Mouse (Mus musculus): ENCODE data around the gene Kif3a.

Kif3a gene

DNA sequence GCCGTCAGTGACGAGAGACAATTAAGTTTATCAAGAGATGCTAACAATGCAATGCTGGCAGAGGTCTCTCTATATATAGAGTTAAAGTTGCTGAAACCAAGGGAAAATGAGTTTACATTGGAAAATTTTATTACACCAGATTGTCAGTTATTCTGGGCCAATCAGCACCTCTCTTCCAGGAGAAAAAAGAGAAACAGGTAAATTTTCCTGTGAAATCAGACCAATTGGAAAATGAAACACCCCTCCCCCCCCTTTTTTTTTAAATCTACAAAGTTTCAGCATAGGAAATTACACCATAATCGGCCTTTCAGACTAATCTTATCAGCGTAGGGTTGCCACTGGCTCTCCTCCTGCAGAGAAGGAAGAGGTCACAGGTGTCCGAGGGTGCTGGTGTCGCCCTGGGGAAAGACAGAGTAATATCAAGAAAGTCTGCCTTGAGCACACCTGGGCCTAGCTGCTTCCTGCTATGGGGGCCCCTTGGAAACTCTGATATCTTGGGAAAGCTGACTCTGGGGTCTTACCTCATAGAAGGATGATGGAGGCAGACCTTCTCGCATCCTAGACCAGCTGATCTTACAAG lies 51.5 kb downstream of the Kif3a start, which contains the start of gene Il4:
Gene Il4 (minus strand): TSS at position 51 of the 580 bp plus-strand sequence.
- no peak for DNase-seq

DNA sequence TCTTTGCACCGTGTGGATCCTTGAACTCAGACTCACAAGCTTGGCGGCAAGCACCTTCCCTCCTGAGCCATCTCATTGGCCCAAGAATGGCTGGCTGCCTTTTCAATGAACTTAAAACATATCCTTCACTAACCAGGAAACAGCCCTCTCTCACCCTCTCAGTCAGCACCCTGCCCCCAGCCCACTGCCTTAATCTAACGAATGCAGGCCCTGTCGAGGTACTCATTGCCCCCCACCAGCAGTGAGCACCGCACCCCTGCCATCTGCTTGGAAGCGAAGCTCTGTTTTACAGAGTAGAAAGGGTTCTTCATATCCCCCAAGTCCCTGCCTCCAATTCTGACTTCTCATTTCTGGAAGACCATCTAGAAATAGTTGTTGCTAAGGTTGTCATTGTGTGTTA lies 52.2 kb downstream of the Kif3a start:
- no peak for DNase-seq

DNA sequence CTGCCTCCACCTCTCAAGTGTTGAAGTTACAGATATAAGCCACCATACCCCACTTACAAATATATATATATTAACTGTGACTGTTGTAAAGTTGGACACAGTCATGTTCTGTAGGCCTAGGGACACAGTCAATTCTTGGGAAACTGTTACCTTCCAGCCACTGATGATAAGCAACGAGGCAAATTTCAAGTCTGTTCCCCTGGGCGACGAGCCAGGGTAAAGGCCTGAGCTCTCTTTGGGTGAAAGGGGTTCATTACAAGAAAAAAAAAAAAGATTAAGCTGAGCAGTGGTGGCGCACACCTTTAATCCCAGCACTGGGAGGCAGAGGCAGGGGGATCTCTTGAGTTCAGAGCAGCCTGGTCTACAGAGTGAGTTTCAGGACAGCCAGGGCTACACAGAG lies 52.9 kb downstream of the Kif3a start:
- no peak for DNase-seq

- DNase-seq: no peak
These were observed 54.6 kb downstream of the Kif3a start for GRCm38 (mm10) chr11:53621582-53622439.

DNA sequence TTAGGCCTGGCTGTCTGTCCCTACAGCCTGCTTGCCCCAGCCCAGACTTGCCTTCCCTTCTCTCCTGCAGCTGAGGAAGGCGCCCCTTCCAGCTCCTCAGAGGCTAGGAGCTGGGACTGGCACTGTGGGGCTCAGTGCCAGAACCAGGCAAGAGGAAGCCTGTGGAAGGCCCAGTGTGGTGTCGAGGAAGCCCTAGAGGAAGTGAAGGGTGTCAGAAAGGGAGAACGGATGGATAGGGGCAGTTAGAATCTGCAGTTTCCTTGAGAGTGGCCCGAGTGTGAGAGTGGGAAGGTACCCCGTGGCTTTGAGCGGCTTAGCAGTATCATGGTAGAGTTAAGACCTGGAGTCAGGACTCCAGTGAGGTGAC lies 55.2 kb downstream of the Kif3a start:
- DNase-seq: no peak

DNA sequence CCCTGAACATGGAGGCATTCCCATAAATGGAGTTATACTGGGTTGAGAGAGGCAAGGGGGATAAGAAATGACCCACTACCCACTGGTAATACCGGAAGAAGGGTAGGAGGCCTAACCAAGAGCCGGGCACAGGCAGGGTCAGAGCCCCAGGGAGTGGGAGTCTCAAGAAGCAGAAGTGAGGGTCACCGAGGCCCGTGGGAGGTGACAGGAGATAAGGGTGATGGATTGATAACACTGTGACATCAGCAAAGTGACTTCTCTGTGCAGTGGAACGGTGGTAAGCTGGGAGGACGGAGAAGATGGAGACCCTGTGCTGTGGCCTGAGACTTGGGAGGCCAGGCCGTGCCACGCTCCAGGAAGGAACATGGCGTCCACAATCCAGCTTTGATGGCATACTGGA lies 56.4 kb downstream of the Kif3a start:
- no peak for DNase-seq

- no peak for DNase-seq
These were observed 56.9 kb downstream of the Kif3a start for GRCm38 (mm10) chr11:53624124-53624523.

GRCm38 (mm10) chr11:53626802-53627373 lies 59.7 kb downstream of the Kif3a start:
- no peak for DNase-seq

DNA sequence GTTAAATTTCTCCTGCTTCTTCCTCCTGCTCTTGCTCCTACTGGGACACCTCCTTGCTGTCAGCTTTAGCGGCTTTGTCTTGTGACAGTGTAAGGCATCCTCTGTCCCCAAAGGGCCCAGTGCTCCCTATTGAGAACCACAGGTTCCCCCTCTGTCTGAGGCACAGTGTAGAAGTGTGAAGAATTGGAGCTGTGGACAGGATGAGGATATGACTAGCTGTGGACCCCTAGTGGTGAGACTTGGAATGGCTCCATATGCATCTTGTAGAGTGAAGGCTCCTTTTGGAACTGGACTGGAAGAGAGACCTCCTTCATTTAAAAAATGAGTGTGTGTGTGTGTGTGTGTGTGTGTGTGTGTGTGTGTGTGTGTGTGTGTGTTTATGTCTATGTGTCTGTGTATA lies 60.7 kb downstream of the Kif3a start:
- DNase-seq: peak; percentile 35 to 78

DNA sequence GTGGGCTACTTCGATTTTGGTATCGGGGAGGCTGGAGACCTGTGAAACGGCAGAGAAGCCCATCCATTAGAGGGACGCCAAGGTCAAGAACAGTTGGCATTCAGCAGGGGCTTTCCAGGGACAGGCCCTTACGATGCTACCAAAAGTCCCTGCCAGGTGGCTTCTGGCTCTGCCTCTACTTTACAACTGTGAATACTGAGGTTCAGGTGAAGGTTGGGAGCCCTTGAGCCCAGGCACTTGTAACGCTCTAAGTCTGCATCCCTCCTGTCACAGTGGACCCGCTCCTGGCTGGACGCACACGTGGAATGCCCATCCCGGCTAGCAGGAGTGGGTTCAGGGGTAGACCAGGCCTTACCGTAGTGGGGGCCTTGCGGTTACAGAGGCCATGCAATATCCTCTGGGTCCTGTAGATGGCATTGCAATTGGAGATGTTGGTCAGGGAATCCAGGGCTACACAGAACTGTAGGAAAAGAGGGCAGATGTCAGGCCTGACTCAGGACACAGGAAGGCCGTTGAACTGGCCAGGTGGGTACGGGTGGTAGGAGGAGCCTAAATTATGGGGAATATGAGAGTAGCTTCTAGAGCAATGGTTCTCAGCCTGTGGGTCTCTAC lies 65.0 kb downstream of the Kif3a start:
- DNase-seq: no peak

- DNase-seq: no peak
These were observed 66.5 kb downstream of the Kif3a start for GRCm38 (mm10) chr11:53633644-53634043.

DNA sequence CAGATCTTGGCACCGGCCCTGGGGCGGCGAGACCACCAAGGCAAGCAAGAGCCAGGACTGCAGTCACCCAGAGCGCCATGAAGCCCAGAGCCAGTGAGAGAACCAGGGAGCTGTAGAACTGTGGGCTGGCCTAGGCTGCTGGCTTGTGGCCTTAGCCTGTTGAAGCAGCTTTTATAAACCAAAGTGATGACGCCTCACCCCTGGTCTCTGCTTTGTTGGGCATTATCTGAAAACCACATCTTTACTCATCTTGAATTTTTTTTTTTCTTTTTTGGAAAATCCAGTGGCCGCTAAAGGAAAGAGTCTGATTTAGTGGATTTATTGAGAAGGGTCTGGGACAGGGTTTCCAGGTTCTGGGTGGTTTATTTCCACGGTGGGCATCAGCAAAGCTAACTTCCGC lies 67.4 kb downstream of the Kif3a start, which contains the start of gene Il13:
Gene Il13 (minus strand): TSS at position 147 of the 400 bp plus-strand sequence.
- no peak for DNase-seq

GRCm38 (mm10) chr11:53635590-53636182 lies 68.5 kb downstream of the Kif3a start:
- no peak for DNase-seq

- no peak for DNase-seq
These were observed 69.0 kb downstream of the Kif3a start for GRCm38 (mm10) chr11:53636183-53636646.

DNA sequence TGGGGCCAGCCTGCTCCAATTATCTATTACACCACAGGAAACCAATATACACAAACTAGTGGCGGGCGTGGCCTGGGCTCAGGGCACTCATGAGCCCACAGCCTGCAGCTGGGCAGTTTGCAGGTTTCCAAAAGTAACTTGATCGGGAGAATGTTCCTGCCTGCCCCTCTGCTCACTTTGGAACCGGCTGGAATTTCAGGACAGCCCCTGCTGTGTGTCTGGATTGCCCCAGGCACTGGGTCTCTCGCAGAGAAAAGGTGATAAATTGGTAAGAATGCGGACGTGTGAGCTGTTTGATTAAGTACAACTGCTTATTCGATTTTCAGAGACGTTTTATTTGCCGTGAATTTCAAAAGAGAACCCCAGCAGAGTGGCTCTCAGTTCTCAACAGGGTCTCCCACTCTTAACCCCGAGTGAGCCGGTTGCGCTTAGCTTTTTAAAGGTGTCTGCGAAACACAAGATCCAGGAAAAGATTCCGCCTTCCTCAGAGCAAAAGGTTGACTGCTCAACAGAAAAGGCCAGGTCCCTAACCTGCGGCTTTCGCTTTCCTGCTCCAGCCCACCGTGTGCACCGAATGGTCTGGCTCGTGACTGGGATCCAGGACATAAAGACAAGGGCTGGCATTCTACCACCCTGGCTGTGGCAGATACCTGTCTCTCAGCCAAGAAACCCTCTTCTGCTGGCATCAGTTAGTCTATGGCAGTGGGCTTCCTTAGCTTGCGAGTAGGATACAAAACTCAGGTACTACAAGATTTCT lies 70.0 kb downstream of the Kif3a start:
- DNase-seq: no peak

GRCm38 (mm10) chr11:53637803-53638260 lies 70.7 kb downstream of the Kif3a start:
- DNase-seq: no peak

DNA sequence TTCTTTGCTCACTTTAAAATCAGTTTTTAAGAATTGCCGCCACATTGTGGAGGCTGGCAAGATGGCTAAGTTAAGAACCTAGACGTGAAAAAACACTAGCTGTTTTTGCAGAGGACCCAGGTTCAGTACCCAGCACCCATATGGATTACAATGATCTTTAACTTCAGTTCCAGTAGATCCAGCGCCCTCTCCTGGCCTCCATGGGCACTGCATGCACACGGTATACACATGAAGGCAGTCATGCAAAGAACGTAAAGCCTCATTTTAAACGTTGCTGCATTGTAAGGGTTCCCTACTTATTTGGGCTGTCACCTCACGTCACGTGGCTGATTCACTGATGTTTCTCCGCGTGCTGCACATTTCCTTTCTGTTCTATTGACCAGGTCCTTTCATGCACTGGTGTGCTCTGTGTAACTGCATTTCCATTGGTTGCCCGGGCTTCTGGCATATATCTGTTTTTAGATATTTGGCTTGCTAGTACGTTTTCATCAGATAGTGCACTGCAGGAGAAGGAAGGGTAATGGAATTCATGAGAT lies 75.6 kb downstream of the Kif3a start:
- DNase-seq: peak in 1 of 2 experiments; percentile 4

DNA sequence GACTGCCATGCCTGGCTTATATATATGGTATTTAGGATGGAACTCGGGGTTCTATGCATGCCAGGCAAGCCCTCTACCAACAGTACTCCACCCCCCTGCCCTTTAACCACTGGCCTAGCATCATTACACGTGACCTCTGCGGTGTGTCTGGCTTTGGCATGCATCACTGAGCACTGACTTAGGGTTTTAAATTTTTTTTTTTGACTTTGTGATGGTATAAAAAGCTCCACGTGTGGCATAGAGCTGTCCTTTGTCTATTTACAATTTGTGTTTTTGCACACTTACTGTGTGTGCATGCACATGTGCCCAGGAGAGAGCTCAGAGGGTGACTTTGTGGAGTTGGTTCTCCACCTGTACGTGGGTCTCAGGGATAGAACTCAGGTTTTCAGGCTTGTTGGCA lies 76.8 kb downstream of the Kif3a start:
- no peak for DNase-seq

DNA sequence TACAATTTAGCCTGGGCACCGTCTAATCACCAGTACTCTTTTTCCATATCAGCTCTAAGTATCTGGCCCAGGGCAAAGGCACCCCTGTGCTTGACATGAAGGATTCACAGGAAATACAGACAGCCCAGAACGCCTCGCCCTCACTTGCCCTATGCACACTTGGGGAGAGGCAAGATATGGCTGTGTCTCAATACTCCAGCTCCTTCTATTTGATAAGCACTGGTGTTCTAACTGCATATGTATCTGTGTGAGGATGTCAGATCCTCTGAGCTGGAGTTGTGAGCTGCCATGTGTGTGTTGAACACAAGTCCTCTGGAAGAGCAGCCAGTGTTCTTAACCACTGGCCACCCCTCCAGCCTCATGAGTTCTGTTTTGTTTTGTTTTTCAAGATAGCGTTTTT lies 84.3 kb downstream of the Kif3a start:
- no peak for DNase-seq

All from kidney, adult 8-10 months (tissue).